Mouse (Mus musculus) right cerebral cortex, postnatal 10 days (tissue): ENCODE data around the gene Rpl27a.

Experiments
- DNase-seq, 2 experiments: peaks; one replicate each; pipeline ENCODE4 v3.0.0; 2021; ENCODE audit warnings: low spot score in 2 of 2

Gene Rpl27a

DNA sequence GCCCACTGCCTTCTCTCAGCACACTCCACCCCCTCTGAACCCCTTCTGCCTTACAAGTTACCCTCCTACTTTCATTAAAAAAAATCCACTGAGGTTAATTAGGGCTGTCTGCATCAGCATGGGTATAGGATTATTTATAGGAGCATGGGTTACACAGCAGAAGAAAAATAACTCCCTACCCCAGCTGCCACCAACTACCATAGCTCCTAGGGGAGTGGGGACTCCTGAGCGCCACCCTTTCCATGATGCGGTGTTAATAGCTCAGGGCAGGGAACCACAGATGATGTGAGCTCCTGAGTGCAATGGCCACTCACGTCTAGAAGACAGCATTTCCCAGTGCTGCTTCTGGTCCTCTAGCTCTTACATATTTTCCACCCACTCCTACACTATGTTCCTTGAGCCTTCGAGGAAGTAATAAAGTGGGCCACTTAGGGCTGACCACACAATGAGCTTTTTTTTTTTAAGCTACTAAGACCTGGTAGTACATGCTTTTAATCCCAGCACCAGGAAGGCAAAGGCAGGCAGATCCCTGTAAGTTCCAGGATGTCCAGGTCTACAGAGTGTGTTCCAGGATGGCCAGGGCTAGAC lies 44.9 kb downstream of the Rpl27a start:
- no peak for DNase-seq

GRCm38 (mm10) chr7:109566327-109566726 lies 47.4 kb downstream of the Rpl27a start:
- DNase-seq: no peak

DNA sequence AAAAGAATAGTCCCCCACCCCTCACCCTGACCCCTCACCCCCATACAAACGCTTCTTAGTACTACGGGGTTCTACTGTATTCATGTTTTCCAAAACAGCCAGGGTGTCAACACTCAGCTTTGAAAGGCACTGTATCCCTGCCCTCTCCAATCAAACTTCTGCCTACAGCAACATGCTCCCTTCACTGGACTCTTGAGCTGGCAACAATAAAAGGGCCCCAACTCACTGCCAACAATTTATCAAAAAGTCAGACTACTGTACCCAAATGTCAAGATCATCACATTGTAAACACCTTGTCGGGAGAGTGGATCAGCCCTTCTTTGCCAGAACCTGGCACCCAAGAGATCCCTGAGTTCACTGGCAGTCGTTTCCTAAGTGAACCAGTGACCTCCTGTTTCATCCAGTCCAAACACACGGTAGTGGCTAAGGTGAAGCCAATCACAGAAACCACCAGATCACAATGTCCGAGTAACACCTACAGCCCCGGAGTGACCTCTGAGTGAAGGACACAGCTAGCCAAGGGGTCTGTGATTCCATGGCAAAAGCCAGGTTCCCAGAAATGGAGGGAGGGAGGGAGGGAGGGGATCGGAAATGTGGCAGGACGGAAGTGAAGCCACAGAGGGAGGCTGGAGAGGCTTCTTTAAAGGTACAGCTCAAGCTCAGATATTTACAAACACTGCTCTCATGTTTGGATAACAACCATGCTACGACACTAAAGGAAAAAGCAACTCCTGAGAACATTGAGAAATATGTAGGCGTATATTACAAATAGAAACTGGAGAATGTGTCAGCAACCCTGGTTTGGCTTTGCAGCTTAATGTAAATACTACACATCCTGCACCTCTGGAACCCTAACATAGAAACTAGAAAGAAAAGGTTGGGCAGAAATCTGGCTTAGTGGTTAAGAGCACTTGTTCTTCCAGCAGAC lies 48.2 kb downstream of the Rpl27a start:
- no peak for DNase-seq

- no peak for DNase-seq
Measured at GRCm38 (mm10) chr7:109568391-109568892, 49.5 kb downstream of the Rpl27a start.
